Mouse (Mus musculus) regulatory T cell (primary cell): ENCODE measurements at regions not wholly inside any gene's neighbourhood (a gene's known extent, or its start where the extent isn't known, plus 50 kb on each side); places are given as distances from the start of the nearest gene placed in this dataset.

Experiments used
- in situ Hi-C: fragments of 300-600 bp; cut with MboI, MseI; formaldehyde crosslinking; loops from one replicate; pipeline ENCODE4 v1.15.1; 2025; ENCODE audit warnings: high pct_unique_total_duplicates

DNA sequence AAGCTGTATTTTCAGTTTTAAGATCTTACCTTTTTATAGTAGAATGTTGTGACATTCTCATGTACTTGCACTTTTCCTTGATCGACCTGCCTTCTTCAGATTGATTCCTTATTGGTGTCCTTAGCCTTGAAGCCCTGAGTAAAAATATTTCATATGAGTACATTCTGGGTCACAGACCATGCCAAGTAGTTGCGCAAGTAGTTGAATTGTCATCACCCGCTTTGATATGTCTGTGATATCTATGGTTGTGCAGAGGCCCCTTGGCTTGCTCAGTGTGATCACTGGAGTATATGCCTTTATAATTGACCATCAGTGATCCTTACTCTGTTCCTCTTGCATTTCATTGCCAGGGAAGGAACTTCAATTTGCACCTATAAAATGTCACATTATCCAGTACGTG is 131.1 kb upstream of the Reg3g start:
- in situ Hi-C loops, result loop anchor here (25.0 kb wide), 1 partner anchor 1112 kb away; no protein-coding TSS in a partner anchor

DNA sequence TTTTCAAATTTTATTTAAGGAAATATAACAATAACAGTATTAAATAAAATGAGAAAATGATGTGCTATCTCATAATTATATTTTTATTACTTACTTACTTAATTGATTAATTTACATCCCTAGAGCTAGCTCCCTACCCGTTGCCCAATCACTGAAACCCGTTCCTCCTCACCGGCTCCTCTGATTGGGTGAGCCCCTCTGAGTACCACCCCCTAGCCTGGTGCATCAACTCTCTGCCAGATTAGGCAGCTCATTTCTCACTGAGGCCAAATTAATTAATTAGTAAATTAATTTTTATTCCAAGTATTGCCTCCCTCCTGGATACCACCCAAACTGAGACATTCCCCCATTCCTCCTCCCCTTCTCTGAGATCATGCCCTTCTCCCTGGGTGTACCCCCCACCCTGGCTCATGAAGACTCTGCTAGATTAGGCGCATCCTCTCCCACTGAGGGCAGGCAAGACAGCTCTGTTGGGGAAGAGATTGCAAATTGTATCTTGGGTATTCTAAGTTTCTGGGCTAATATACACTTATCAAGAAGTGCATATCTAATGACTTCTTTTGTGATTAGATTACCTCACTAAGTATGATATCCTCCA is 101.4 kb upstream of the Reg3g start:
- in situ Hi-C loops, result no loop called here

DNA sequence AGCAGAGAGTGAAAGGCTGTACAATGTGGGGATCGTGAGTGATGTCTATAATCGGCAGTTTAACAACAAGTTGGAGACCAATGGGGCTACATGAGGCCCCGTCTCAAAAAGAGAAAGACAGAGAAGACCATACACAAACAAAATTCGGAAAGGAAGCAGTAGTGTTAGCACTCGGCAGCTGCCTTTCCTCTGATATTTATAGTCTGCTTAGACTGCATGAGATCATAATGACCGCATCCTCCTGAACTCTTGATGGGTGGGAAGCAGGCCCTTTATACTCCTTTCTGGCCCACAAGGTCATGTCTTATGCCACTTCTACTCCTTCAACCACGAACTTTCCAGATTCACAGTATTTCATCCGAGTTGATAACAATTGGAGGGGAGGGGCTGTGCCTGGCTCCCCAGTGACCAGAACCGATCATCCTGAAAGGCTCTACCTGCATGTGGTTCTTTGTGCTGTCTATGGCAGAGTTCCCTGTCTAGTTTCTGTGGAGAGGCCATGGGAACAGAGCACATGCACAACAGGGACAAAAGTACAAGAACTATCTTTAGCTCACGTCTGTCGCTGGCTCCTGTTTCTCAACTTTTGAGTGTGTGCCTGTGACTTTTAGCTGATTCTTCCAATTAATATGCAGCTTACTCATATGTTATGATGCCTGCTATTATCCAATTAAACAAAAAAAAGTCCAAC is 84.5 kb upstream of the Reg3g start:
- in situ Hi-C loops, result no loop called here

DNA sequence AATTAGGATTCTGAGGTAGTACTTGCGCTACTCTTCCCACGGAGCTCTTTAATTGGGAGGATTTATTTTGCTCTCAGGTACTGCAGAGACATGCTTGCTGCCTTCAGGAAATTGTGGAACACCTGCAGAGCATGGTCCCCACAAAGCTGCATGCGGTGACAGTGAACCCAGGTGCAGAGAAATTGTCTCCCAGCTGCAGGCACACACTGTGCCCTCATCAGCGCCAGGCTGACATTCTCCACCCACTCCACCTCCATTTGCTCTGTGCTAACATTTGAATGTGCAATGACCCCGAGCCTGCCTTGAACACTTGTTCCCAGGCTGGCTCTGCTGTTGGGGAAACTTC is 83.7 kb upstream of the Reg3g start:
- in situ Hi-C loops, result no loop called here

DNA sequence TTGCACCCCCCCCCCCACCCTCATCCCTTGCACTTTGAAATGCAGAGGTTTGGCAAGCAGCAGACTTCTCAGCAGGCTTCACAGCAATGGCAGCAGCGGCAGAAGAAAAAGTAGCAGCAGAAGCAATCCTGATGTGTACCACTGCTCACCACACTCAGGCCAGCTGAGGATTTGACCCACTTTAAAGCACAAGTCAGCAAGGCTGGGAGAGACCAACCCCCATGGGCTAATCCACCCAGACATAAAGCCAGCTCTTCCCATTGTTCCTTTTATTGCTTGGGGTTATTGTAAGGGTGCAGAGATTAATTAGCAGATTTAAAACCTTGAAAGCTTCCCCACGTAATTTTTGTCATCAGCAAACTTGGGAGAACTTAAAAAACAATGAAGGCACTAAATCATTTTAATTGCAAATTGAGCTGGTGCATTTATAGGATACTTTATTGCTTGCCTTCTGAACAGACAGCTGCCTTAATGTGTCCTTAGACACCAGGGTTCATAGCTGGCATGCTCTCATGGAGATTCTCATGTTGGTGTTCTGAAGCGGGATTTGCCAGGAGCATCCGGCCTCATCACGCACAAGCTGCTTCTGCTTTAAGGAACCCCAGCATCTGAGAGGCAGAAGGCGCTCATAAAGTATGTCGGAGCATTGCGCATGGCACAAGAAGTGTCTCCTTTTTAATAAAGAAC is 83.1 kb upstream of the Reg3g start:
- in situ Hi-C loops, result no loop called here

DNA sequence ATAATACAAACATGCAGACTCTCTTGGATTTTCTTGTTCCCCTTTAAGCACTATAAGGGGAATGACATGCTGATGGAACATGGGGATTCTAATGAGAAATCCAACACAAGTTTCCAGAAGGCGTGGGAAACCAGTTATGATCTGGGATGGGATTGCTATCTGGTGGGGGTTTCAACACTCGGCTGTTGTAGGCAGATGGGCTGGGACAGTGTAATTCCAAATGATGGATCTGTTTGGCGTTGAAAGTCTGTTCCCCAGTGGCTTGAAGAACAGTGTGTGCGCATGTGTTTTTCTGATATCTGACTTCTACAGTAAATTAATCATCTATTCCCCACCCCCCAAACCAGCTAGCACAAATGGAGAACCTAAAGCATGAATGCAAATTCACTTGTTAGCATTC is 79.8 kb upstream of the Reg3g start:
- in situ Hi-C loops, result loop anchor here (10.0 kb wide), 1 partner anchor 1716 kb away; no protein-coding TSS in a partner anchor

DNA sequence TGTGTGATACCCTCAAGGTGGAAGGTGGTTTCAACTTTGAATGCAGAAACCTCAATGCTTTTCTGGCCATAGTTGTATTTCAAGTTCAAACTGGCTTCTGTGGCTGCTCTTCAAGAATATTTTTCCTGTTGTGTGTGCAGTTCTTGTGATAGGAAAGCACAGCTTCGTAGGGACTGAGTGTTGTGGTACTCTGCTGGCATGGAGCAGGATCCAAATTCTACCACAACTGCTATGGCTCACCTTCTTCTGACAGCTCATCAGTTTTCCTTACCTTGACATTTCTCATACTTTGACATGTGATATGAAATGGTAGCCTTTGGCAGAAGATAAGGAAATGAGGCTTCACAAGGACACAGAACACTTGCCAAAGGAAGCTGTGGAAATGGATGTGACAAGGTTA is 79.0 kb upstream of the Reg3g start:
- in situ Hi-C loops, result loop anchor here (10.0 kb wide), 1 partner anchor 1717 kb away; no protein-coding TSS in a partner anchor

DNA sequence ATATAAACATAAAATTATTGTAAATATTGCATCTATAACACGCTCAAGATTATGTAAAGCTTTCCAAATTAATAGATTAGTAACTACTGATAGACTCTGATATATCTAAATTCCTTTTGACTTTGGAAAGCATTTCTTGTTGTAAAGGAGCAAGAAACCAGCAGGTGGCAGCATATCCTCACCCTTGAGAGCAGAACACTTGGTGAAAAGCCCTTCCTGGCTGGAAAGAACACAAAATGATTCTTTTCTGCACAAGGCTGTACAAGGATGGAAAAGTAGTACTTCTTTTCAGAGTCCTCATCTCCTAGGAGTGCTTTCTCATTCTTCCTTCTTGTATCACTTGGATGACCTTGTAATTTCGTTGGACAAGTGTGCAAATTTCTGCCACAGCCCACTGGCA is 75.6 kb upstream of the Reg3g start:
- in situ Hi-C loops, result loop anchor here (10.0 kb wide), 1 partner anchor 1721 kb away; no protein-coding TSS in a partner anchor

DNA sequence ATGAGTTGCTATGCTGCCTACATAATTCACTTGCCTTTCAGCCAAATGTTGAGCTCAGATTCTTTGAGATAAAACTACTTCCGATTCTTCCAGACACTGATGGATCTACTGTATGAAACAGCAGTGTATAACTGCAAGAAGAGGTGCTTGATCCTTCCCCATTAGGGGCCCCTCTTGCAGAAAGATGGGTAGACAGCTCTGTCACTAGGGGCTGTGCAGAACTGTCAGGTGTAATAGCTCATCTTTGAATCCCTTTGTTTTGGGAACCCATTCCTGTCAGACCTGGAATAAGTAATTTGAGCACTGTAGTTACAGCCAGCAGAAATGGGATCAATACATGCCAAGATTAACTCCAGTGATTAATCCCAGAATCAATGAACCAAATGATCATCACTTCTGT is 68.8 kb upstream of the Reg3g start:
- in situ Hi-C loops, result no loop called here

DNA sequence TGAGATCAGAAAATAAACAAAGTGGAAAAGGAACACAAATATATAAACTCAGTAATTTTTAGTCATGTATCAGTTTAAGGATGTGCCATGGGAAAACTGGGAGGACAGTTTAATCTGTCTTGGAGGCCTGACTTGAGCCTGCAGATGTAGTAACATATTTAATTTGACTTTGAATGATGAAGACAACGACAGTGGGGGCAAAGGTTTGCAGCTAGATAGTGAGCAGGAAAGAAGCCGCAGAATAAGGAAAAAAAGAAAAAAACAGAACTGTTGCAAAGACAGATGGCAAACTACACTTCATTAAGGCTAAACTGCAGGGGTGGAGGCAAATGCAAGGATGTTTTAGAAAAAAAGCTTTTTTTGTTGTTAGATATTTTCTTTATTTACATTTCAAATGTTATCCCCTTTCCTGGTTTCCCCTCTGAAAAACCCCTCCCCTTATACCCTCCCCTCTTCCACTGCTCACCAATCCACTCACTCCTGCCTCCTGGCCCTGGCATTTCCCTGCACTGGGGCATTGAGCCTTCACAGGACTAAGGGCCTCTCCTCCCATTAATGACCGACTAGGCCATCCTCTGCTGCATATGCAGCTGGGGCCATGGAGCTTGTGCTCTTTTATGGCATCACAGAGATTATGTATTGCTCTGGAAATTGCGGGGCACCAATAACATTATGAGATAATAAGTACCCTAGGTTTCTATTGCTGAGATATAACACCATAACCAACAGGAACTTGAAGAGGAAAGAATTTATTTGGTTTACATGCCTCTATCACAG is 58.5 kb upstream of the Reg3g start:
- in situ Hi-C loops, result no loop called here
